Mouse (Mus musculus) forebrain, embryonic 15.5 days (tissue): ENCODE measurements at regions not wholly inside any gene's neighbourhood (a gene's known extent, or its start where the extent isn't known, plus 50 kb on each side); places are given as distances from the start of the nearest gene placed in this dataset.
A peak's percentile ranks its signal among the peaks of the same experiment; 100 is the strongest.

Experiments
- ATAC-seq: fragments of 200-750 bp; cut with Nextera tagmentation; replicated peaks from 2 replicates; pipeline ENCODE4 v1.8.0; 2017; ENCODE audit warnings: mild to moderate bottlenecking, moderate TSS enrichment, moderate library complexity
- H3K27ac ChIP-seq: fragments of 300-500 bp; sonication (generic); replicated peaks from 2 replicates; pipeline ENCODE4 v1.5.1; 2015; ENCODE audit warnings: mild to moderate bottlenecking, inconsistent platforms
- H3K27me3 ChIP-seq: fragments of 300-500 bp; sonication (generic); 2 replicates; pipeline ENCODE4 v1.6.1; 2015; ENCODE audit warnings: inconsistent platforms
- H3K36me3 ChIP-seq: fragments of 300-500 bp; sonication (generic); 2 replicates; pipeline ENCODE4 v1.6.1; 2015; ENCODE audit warnings: mild to moderate bottlenecking, inconsistent platforms
- H3K4me1 ChIP-seq: fragments of 300-500 bp; sonication (generic); 2 replicates; pipeline ENCODE4 v1.6.1; 2015; ENCODE audit warnings: inconsistent platforms
- H3K4me2 ChIP-seq: fragments of 300-500 bp; sonication (generic); replicated peaks from 2 replicates; pipeline ENCODE4 v1.6.1; 2015; ENCODE audit warnings: mild to moderate bottlenecking, inconsistent platforms
- H3K4me3 ChIP-seq: fragments of 300-500 bp; sonication (generic); 2 replicates; pipeline ENCODE4 v1.5.1; 2015; ENCODE audit warnings: mild to moderate bottlenecking, inconsistent platforms
- H3K9ac ChIP-seq: fragments of 300-500 bp; sonication (generic); replicated peaks from 2 replicates; pipeline ENCODE4 v1.6.1; 2015; ENCODE audit warnings: mild to moderate bottlenecking, inconsistent platforms
- H3K9me3 ChIP-seq: fragments of 300-500 bp; sonication (generic); 2 replicates; pipeline ENCODE4 v1.6.1; 2016; ENCODE audit warnings: inconsistent platforms
- WGBS: fragments of 180-500 bp; shearing (Covaris S2); methylation state at CpG from one replicate; pipeline ENCODE4 v1.1.7; 2015; ENCODE audit warnings: mixed read lengths; 5-methylcytosine and 5-hydroxymethylcytosine counted together

DNA sequence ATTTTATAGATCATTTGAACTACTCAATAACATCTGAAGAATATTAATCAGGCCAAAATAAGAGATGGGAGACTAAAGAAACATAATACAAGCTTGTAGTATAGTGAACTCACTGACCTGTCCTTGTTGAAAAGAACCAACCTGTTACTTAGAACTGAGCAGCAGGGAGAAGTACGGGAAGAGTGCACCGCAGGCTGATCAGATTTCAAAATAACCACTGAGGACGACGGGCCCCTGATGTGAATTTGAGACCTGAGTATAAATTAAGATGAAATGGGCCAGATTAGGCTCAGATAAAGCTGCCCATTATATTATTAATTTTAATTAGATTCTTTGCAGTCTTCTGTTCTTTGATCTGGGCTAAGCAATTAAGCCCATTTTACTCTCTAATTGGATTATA lies 391.2 kb upstream of the Tyrp1 start:
- whole genome bisulfite sequencing, result 11% methylated on average over 4 of the region's 4 CpGs
- Histone ChIP-seq H3K9ac (no peak overlapping the region), H3K27ac (no peak overlapping the region), H3K36me3 (no peaks in the 10 kb centered on the region), H3K4me3 (no peak overlapping the region), H3K4me2 (no peak overlapping the region), H3K27me3 (no peaks in the 10 kb centered on the region), H3K4me1 (no peaks in the 10 kb centered on the region), H3K9me3 (no peaks in the 10 kb centered on the region)
- ATAC-seq, result no peak

DNA sequence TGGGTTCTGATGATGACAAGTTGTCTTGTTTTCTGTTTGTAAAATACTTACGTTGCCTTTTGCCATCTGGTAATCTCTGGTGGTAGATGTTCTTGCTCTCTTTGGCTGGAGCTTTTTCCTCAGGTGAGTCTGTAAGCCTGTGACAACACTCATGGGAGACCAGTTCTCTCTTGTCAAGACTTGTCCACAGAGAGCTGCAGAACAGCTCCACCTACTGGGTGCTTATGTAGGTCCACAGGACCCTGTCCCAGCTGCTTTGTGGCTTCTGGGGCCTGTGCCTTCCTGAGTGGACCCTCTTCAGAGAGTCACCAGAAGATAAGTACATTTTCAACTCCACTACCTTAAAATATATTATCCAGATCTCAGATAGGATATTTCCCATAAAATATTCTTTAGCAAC lies 370.3 kb upstream of the Tyrp1 start:
- no peak overlapping the region for H3K9ac ChIP-seq
- no peaks in the 10 kb centered on the region for H3K36me3 ChIP-seq
- ATAC-seq, result no peak
- no peak overlapping the region for H3K4me2 ChIP-seq
- H3K4me1 ChIP-seq, result no peaks in the 10 kb centered on the region
- no peak overlapping the region for H3K4me3 ChIP-seq
- 90% methylated on average over 1 of the region's 1 CpGs for WGBS
- no peak overlapping the region for H3K27ac ChIP-seq
- H3K27me3 ChIP-seq, result no peaks in the 10 kb centered on the region
- no peaks in the 10 kb centered on the region for H3K9me3 ChIP-seq

DNA sequence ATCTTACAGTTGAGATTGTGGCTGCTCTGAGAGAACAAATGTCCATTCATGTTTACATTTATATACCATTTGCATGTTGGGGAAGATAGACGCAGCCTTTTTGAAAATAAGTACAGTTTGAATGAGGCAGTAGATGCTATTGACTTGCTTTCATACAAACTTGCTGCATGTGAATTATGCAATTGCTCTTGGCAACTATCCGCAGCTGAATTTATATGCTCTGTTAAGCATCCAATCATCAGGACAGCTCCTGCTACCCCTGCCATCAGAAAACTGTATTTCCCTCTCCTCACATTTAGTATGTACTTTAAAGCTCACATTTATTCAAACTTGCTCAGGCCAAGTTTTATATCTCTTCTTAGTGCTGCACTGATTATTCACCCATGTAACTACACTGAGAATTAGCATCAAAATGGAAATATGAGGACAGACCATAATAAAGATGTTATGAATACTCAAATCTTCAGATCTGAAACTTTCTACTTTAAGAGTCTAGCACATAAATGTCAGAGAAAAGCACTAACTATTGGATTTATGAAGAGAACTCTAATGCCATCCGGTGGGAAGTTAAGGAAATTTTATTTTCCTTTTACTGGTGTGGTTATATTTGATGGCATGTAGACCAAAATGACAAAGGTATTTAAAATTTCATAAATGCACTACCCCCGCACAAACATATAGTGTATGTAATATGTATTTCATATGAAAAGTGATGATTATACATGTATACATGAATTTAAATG lies 358.0 kb upstream of the Tyrp1 start:
- H3K27ac ChIP-seq, result 0 out of 2 replicates have a peak overlapping the region, but pooled peaks have one; percentile 0
- H3K4me1 ChIP-seq, result no peaks in the 10 kb centered on the region
- WGBS, result 81% methylated on average over 4 of the region's 4 CpGs
- no peak overlapping the region for H3K4me2 ChIP-seq
- H3K9ac ChIP-seq, result no peak overlapping the region
- no peak overlapping the region for H3K4me3 ChIP-seq
- H3K9me3 ChIP-seq, result no peaks in the 10 kb centered on the region
- no peak for ATAC-seq
- H3K27me3 ChIP-seq, result no peaks in the 10 kb centered on the region
- H3K36me3 ChIP-seq, result no peaks in the 10 kb centered on the region

DNA sequence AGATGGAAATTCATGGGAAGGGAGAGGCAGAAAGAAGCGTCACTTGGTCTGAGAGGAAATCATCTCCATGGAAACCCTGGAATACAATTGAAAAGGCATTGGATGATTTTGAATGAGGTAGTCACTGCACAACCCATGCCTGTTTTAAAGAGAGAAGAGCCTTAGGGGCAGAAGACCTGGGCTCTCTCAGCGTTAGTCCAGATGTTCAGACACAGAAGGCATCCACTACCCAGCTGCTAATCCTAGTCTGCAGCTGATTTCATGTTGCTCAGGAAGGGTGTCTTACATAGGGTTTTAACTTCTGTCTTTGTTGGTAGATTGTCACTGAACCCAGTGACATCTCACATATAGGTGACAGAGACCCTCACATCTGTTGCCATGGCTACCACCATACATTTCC lies 318.8 kb upstream of the Tyrp1 start:
- 41% methylated on average over 2 of the region's 2 CpGs for WGBS
- ATAC-seq, result no peak

DNA sequence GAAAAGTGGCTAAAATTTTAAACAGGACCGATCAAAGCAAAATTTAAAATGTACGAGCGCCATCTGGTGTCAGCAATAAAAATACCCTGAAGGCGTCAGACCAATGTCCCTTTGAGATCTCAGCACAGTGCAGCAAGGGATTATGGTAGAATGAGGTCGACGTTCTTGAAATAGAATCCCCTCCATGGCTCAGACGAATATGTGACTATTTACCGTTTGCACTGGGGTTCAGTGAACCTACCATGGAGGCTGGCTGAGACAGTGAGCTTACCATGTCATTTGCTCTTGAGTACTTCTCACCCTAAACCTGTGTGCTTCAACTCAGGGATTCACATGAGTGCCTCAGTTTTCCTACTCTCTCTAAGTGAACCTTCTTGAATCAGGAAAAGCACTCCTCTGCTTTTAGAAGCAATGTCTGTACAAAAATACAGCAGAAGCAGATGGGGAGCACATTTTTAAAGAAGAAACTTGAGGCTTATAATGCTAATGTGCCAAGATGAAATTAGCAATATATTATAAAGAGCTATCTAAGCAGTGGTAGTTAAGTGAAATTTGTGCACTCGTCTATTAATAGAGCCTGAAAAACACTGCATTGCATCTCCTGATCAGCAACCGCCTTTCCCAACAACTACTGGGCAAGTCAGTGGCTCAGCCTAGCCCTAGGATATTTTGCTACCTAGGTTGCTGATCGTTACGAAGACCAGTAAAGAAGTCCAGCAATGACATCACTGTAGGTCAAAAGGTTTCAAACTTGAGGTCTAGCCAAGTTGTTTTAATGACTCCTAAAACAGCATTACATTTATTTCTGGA lies 316.2 kb upstream of the Tyrp1 start:
- Histone ChIP-seq H3K9me3 (no peaks in the 10 kb centered on the region), H3K27me3 (no peaks in the 10 kb centered on the region), H3K4me2 (peak overlapping the region; percentile 31), H3K4me3 (no peak overlapping the region), H3K4me1 (peaks cover 13% of the 10 kb centered on the region), H3K36me3 (no peaks in the 10 kb centered on the region), H3K9ac (no peak overlapping the region), H3K27ac (peak overlapping the region; percentile 24)
- peak; percentile 84 for ATAC-seq
- WGBS, result 20% methylated on average over 12 of the region's 12 CpGs

More for the DNA sequence above, 318.8 kb upstream of the Tyrp1 start:
- Histone ChIP-seq H3K36me3 (no peaks in the 10 kb centered on the region), H3K27ac (no peak overlapping the region), H3K9me3 (no peaks in the 10 kb centered on the region), H3K9ac (no peak overlapping the region), H3K4me3 (no peak overlapping the region), H3K27me3 (no peaks in the 10 kb centered on the region), H3K4me1 (peaks cover 13% of the 10 kb centered on the region), H3K4me2 (no peak overlapping the region)

DNA sequence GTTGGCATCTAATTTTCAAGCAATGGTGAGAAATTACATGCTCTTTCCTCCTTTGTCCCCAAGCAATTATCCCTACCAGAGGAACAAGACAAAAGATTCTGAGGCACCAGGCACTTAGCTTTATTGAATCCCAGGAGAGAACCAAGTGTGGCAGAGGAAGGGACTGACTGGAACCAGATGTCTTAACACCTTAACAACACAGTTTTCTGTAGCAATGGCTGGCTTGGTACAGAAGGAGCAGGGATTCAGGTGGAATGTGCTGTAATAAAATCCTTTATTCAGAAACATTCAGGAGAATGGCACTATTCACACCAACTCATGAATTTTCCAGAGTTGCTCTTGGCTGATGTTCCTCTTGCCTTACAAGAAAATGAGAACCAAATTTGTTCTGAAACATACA lies 315.3 kb upstream of the Tyrp1 start:
- no peaks in the 10 kb centered on the region for H3K36me3 ChIP-seq
- no peak overlapping the region for H3K9ac ChIP-seq
- H3K27ac ChIP-seq, result no peak overlapping the region
- no peak overlapping the region for H3K4me2 ChIP-seq
- no peaks in the 10 kb centered on the region for H3K9me3 ChIP-seq
- H3K4me1 ChIP-seq, result peaks cover 13% of the 10 kb centered on the region
- no peak overlapping the region for H3K4me3 ChIP-seq
- no peaks in the 10 kb centered on the region for H3K27me3 ChIP-seq
- ATAC-seq, result no peak

DNA sequence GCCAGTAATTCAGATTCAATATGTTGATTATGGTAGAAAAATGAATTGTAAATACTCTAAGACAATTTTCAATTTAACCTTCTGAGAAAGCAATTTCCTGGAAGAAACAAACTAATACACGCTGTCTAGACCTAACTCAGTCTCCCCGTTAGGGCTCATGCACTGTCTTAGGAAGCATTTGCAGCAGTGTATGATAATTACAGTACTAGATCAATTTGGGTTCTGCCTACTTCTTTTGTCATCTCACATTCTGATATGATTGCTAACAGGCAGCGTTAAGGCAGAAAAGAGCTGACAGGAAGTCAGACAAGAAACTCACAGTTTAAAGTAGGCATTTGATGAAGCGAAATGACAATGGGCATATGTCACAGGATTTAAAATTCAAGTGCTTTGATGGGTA lies 294.1 kb upstream of the Tyrp1 start:
- Histone ChIP-seq H3K9me3 (no peaks in the 10 kb centered on the region), H3K4me2 (no peak overlapping the region), H3K27me3 (no peaks in the 10 kb centered on the region), H3K4me1 (no peaks in the 10 kb centered on the region), H3K9ac (no peak overlapping the region), H3K4me3 (no peak overlapping the region), H3K36me3 (no peaks in the 10 kb centered on the region), H3K27ac (no peak overlapping the region)
- ATAC-seq, result no peak
- 69% methylated on average over 4 of the region's 4 CpGs for WGBS

DNA sequence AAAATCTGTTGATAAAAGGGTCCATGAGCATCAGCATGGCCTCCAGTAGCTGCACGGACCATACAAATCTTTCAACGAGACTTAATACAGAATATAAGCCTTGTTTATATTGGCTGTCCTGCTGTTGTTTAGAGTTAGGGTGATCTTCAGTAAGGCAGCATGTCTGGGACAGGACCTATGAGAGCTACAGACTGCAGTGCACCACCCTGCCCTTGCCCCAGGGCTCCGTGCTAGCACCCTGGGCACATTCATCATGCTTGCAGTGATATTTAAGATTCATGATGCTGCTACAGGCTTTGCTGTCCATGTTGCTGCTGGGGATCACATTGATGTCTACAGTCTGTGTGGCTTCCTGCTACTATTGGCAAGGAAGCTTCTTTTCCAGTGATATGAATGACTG lies 288.8 kb upstream of the Tyrp1 start:
- H3K36me3 ChIP-seq, result no peaks in the 10 kb centered on the region
- no peaks in the 10 kb centered on the region for H3K27me3 ChIP-seq
- H3K9ac ChIP-seq, result no peak overlapping the region
- no peak overlapping the region for H3K27ac ChIP-seq
- H3K4me3 ChIP-seq, result no peak overlapping the region
- 83% methylated on average over 3 of the region's 3 CpGs for WGBS
- H3K4me2 ChIP-seq, result no peak overlapping the region
- no peaks in the 10 kb centered on the region for H3K9me3 ChIP-seq
- no peak for ATAC-seq
- H3K4me1 ChIP-seq, result no peaks in the 10 kb centered on the region

DNA sequence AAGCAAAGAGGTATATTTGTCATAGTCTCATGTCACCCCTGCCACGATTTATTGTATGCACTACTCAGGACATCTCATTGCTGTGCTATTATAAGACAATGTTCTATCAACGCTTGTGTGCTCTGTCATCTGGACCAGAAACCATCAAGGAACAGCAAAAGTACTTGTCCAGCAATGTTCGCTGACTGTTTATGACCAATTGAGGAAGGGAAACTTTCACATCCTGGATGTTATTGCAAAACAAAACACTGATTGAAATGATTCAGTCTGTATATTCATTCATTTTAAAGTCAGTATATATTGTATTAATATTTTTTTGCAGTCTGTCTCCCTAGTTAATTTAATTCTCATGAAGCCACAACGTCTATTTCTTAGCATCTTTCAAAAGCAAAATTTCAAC lies 244.5 kb upstream of the Tyrp1 start:
- Histone ChIP-seq H3K27me3 (no peaks in the 10 kb centered on the region), H3K9me3 (no peaks in the 10 kb centered on the region), H3K36me3 (no peaks in the 10 kb centered on the region), H3K27ac (no peak overlapping the region), H3K4me3 (no peak overlapping the region), H3K4me1 (no peaks in the 10 kb centered on the region), H3K4me2 (no peak overlapping the region), H3K9ac (no peak overlapping the region)
- no peak for ATAC-seq
- WGBS, result 88% methylated on average over 4 of the region's 4 CpGs

DNA sequence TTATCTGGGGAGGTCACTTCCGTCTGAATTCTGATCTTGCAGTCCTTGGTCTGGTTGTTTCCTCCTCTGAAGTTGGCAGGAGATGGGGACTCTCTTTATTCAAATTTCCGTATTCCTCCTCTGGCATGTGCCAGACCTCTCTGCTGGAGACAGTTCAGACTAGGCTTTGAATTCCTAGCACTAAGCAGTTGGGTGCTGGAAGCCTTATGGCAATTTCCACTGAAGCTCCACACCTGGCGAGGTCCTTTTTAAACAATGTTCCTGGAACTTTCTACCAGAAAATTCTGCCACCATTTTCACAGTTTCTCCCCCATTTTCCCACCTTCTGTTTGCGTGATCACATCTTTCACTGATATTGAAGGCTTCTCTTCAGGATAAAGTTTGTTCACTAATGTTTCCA lies 205.7 kb upstream of the Tyrp1 start:
- no peaks in the 10 kb centered on the region for H3K9me3 ChIP-seq

DNA sequence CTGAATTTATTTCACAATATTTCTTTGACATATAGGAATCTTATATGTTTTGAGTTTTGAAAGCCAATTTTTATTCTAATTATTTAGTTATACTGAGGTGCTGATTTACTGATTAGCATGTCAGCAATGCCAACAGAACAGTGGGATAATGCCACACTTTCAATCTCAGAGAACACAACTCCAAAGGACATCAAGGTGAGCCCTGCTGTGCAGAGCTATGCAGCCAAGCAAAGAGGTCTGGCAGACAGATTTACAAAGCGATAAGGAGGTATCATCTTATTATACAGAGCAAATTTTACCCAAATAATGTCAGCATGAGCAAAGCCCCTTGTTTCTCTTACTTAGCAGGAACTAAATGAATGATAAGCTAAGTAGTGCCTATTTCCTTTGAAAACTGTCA lies 204.7 kb upstream of the Tyrp1 start:
- no peak overlapping the region for H3K4me3 ChIP-seq
- no peaks in the 10 kb centered on the region for H3K27me3 ChIP-seq
- no peak for ATAC-seq
- no peak overlapping the region for H3K9ac ChIP-seq
- 70% methylated on average over 1 of the region's 1 CpGs for WGBS
- no peak overlapping the region for H3K4me2 ChIP-seq
- H3K9me3 ChIP-seq, result no peaks in the 10 kb centered on the region
- no peak overlapping the region for H3K27ac ChIP-seq
- H3K36me3 ChIP-seq, result no peaks in the 10 kb centered on the region
- H3K4me1 ChIP-seq, result no peaks in the 10 kb centered on the region

More for the DNA sequence above, 205.7 kb upstream of the Tyrp1 start:
- Histone ChIP-seq H3K4me3 (no peak overlapping the region), H3K9ac (no peak overlapping the region), H3K4me2 (no peak overlapping the region), H3K27me3 (no peaks in the 10 kb centered on the region), H3K4me1 (no peaks in the 10 kb centered on the region), H3K36me3 (no peaks in the 10 kb centered on the region), H3K27ac (no peak overlapping the region)
- 74% methylated on average over 4 of the region's 4 CpGs for WGBS
- no peak for ATAC-seq

DNA sequence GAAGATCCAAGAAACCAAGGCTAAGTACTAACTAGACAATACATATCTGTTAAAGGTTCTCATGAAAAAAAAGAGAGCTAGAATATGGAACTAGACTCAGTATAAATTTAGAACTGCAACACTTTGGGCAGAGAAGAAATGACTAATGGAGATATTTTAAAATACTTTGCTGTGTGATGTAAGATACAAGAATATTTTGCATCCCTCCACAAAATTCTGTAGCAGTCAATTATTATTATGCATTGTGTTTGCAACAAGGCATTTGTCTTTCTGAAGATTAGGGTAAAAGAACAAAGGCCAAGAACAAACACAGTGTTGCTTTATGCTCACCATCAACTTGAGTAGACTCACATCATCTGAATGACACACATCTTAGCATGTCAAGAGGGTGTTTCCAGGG lies 203.7 kb upstream of the Tyrp1 start:
- H3K27ac ChIP-seq, result no peak overlapping the region
- no peaks in the 10 kb centered on the region for H3K9me3 ChIP-seq
- no peak for ATAC-seq
- H3K4me1 ChIP-seq, result no peaks in the 10 kb centered on the region
- no peak overlapping the region for H3K9ac ChIP-seq
- H3K36me3 ChIP-seq, result no peaks in the 10 kb centered on the region
- H3K4me3 ChIP-seq, result no peak overlapping the region
- no peaks in the 10 kb centered on the region for H3K27me3 ChIP-seq
- no peak overlapping the region for H3K4me2 ChIP-seq

DNA sequence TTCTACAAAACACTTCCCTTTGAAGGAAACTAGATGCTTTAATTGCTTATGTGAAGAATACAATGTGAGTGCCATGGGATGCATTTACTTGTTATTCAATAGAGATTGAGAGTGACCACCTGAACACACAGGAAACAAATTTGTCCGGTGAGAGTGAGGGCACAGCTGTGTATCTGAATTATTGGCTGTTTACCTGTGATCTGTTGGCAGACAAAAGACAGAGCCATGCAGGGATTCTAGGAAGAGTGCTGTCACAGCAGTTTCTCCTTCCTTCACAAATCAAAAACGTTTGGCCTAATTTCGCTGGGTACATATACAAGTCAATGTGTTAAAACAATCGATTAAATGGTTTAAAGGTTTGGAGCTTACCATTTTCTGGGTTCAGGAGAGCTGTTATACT lies 202.9 kb upstream of the Tyrp1 start:
- 81% methylated on average over 4 of the region's 4 CpGs for WGBS
- no peak for ATAC-seq
- no peaks in the 10 kb centered on the region for H3K27me3 ChIP-seq
- no peak overlapping the region for H3K4me2 ChIP-seq
- H3K27ac ChIP-seq, result no peak overlapping the region
- no peak overlapping the region for H3K9ac ChIP-seq
- no peaks in the 10 kb centered on the region for H3K9me3 ChIP-seq
- H3K36me3 ChIP-seq, result no peaks in the 10 kb centered on the region
- H3K4me3 ChIP-seq, result no peak overlapping the region
- H3K4me1 ChIP-seq, result no peaks in the 10 kb centered on the region
